Mouse (Mus musculus): ENCODE data around the gene Gsg1. TPM values are rescaled to one million over a fixed set of nuclear protein-coding genes. Genes with fewer than 3 reads are reported as not detected.

Gsg1 gene
- total RNA-seq, 2 experiments from 2014 or later, result 0.29 TPM; not detected in 1

Other genes starting within 250 kb of the Gsg1 start
- gene Ddx47, start 242.7 kb downstream of the Gsg1 start, total RNA-seq (2021), result 10 to 100 TPM; 30.2 to 33.0 TPM
- gene Gprc5a, start 188.7 kb downstream of the Gsg1 start, total RNA-seq (2021), result under 1 TPM; 0.41 to 0.66 TPM
- gene Gprc5d, start 136.1 kb downstream of the Gsg1 start, total RNA-seq (2021), result not detected
- gene Fam234b, start 56.4 kb downstream of the Gsg1 start, total RNA-seq (2021), result 1 to 10 TPM; 2.5 to 3.1 TPM
- gene Hebp1, start 56.3 kb downstream of the Gsg1 start, total RNA-seq (2021), result 10 to 100 TPM in 1 of 2 experiments, 1 to 10 TPM in 1; 9.7 to 10.3 TPM
- gene Pbp2, start 56.1 kb upstream of the Gsg1 start, total RNA-seq (2021), result not detected
- gene Emp1, start 108.2 kb upstream of the Gsg1 start, total RNA-seq (2021), result 100 to 1,000 TPM in 1 of 2 experiments, 10 to 100 TPM in 1; 83.9 to 105 TPM

Measured in gastrocnemius, postnatal 14 days (tissue).